Mouse (Mus musculus) gastrocnemius, postnatal 36 days (tissue): Measurements from ENCODE around the gene A530032D15Rik. TPM values are rescaled to one million over a fixed set of nuclear protein-coding genes. Genes with fewer than 3 reads are reported as not detected.
"Not testable (repeated sequence)": the region's sequence is repeated elsewhere in the genome, so short reads cannot be mapped to it uniquely, and the experiment has no call there.

ENCODE experiments used
- DNase-seq, 2 experiments: peaks; one replicate each; pipeline ENCODE4 v3.0.0; 2022
- intact Hi-C: fragments of 180-260 bp; cut with DNase I; formaldehyde crosslinking; loops from one replicate; pipeline ENCODE4 v1.15.1; 2025
- total RNA-seq, 2 experiments: library from RNA; stranded (reverse); gene quantifications; 2 replicates each; pipeline ENCODE4 v1.2.3; 2021

The A530032D15Rik gene
- total RNA-seq, 2 experiments from 2014 or later: not detected

DNA sequence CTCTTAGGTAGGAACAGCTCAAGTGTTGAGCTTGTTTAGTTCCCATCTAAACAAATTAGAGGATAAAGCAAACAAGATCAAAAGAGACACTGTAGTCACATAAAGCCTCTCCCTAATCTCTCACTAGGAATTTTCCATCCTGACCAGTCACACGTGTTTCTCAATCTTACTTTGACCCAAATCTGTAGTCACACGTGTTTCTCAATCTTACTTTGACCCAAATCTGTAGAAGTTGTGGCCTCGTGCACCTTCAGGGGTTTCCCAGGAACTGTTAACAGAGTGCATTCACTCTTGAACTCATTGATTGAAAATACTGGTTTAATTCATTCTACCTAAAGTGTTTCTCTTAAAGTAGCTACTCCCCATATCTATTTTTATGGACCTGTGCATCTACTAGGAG is 36.6 kb downstream of the A530032D15Rik start:
- DNase-seq, intact Hi-C loops: not testable (repeated sequence)

DNA sequence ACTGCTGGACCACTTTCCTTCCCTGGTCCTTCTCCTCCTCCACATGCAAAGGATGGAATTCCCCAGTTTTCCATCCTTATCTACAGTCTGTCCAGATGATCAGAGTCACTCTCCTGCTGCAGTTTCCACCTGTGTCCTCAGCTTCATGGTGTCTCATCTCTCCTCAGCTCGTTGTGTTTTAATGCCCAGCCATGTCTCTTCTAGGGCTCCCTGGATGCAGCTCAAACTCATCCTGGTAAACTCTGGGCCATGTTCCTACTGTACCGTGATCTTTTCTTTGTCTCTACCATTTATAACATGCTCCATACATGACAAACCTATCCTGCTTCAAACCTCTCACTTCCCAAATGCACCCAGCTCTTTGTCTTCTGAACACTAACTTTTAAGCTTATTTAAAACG is 38.0 kb downstream of the A530032D15Rik start:
- intact Hi-C loops, DNase-seq: not testable (repeated sequence)

DNA sequence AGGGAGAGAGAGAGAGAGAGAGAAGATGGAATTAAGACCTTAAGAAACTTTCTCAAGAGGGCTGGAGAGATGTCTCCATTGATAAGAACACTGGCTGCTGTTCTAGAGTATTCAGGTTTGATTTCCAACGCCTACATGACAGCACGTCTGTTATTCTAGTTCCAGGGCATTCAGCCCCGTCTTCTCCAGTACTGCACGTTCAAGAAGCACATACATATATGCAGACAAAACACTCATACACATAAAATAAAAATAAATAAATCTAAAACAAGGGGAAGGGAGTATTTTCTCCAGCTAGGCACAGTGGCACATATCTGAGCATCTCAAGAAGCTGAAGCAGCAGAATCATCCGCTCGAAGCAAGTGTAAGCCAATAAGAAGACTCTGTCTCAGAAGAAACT is 73.9 kb downstream of the A530032D15Rik start:
- intact Hi-C loops, DNase-seq: not testable (repeated sequence)

DNA sequence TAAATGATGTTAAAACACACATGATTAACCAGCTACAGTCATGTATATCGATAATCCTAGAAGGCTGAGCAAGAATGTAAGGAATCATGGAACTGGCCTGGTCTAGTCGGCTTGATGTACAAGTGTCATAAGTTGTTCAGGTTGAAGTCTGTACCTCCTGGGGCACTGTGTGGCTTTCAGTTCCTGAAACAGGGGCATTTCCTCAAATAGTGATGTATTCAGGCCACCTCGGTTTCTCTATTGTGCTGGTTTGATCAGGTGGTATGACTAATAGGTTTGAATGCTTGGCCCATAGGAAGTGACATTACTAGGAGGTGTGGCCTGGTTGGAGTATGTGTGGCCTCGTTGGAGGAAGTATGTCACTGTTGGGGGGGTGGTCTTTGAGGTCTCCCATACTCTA is 75.3 kb downstream of the A530032D15Rik start:
- intact Hi-C loops, DNase-seq: not testable (repeated sequence)

DNA sequence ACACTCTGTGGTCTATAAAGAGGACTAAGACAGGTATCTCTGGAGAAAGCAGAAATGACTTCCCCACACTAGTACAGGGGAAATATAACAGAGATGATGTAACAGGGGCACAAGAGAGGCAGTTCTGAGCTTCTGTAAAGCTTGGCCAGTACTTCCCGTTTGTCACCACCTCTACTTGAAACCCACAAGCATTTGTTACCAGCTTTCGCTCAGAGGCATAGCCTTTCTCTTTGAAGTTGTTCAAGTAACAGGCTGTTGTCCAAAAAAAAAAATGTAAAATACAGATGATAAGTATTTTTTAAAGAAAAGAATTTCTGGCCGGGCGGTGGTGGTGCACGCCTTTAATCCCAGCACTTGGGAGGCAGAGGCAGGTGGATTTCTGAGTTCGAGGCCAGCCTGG is 76.0 kb downstream of the A530032D15Rik start:
- intact Hi-C loops, DNase-seq: not testable (repeated sequence)

Other genes with a start within 250 kb of the A530032D15Rik start
- under 1 TPM; 0.07 to 0.08 TPM for gene Slc16a14, start 174.7 kb downstream of the A530032D15Rik start, total RNA-seq
- gene Gm10553, start 9.7 kb downstream of the A530032D15Rik start, total RNA-seq: not detected
- gene C130026I21Rik, start 160.7 kb upstream of the A530032D15Rik start, total RNA-seq: not detected